Mouse (Mus musculus): ENCODE results near the gene Pax2. TPM values are rescaled to one million over a fixed set of nuclear protein-coding genes. Genes with fewer than 3 reads are reported as not detected.

Gene Pax2
- total and polyA plus RNA-seq, 3 experiments: not detected

DNA sequence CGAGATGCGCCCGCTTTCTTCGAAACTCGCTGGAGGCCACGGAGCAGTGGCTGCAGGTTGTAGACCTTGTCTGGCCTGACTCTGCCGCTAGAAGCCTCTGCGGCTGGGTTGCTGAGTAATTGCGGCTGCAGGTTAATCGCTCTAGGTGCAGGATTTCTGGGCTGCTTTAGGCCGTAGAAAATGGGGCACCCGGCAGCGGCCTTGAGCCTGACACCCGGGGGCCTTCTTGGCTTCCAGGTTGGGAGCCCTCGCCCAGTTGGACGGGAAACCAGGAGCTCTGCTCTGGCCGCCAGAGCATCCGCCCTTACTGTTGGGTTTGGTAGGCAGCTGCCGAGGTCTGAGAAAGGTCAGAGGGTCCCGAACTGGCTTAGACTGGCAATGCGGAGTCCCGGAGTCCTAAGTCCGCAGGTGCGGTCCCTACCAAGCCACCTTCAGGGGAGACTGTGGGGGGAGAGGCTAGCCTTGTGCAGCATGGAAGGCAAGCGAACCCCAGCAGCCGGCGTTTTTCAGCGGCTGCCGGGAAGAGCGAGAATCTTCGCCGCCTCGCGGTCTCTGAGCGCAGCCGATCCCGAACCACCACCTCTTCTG, 3.8 kb downstream of the Pax2 start:
- DNase-seq: no peak
- Histone ChIP-seq H3K4me3 (no peak overlapping the region), H3K9ac (ENCODE audit: low read depth, low read length) (no peak overlapping the region), H3K79me2 (replicated peaks; ENCODE audit: control insufficient read depth, insufficient read depth, low read length) (no peaks in the 10 kb centered on the region), H3K36me3 (ENCODE audit: control insufficient read depth, insufficient read depth, low read length) (no peaks in the 10 kb centered on the region), H3K4me1 (ENCODE audit: control insufficient read depth, insufficient read depth, low read length) (0 out of 2 replicates have a peak, but pooled peaks cover 2% of the 10 kb centered on the region), H3K27me3 (ENCODE audit: control insufficient read depth, insufficient read depth, low read length) (peaks cover 39% of the 10 kb centered on the region), H3K27ac (no peak overlapping the region)
- 3% methylated on average over 37 of the region's 37 CpGs for WGBS
- intact Hi-C loops (cut with DNase I): loop anchor here (10.0 kb wide), 1 partner anchor 475 kb away; the partner anchor contains the start of gene Lbx1
- no peak for TF ChIP-seq POLR2A (IDR thresholded peaks at IDR 0.05; ENCODE audit: insufficient read depth, low read depth, low read length)
- no peak for TF ChIP-seq CTCF (IDR thresholded peaks at IDR 0.05)
- no peak for TF ChIP-seq EP300 (IDR thresholded peaks at IDR 0.05; ENCODE audit: insufficient read depth, low read depth, low read length)

DNA sequence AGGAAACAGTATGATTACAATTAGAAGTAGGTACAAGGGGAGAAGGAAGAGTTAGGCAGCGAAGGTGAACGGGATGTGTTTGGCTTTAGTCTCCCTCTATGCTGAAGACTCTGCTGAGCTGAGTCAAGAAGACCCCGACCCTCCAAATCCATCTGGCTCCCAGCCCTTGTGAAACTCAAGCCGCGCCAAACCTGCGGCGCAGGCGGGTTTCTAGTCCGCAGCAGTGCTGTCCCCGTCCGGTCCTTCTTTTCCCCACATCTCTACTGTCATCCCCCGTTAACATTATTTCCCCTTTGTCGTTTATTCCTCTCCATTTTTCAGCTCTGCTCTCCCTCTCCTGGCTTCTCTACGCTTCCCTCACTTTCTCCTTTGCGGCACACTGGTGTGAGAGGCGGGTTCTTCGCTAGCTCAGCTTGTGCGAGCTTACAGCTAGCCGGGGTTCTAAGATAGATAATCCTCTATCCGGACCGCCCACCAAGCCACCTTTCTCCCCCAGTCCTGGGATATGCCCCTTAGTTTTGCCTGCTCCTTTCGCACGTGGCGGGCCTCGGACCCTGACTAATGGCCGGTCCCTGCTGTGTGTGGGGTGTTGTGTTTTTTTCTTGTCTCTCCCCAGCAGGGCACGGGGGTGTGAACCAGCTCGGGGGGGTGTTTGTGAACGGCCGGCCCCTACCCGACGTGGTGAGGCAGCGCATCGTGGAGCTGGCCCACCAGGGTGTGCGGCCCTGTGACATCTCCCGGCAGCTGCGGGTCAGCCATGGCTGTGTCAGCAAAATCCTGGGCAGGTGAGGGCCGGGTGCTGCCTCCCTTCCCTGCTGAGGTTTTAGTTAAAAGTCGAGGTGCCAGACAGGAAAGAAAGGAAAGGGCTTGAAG, 4.7 kb downstream of the Pax2 start:
- Histone ChIP-seq H3K9ac (ENCODE audit: low read depth, low read length) (no peak overlapping the region), H3K27me3 (ENCODE audit: control insufficient read depth, insufficient read depth, low read length) (peaks cover 35% of the 10 kb centered on the region), H3K79me2 (replicated peaks; ENCODE audit: control insufficient read depth, insufficient read depth, low read length) (no peaks in the 10 kb centered on the region), H3K27ac (no peak overlapping the region), H3K4me1 (ENCODE audit: control insufficient read depth, insufficient read depth, low read length) (0 out of 2 replicates have a peak, but pooled peaks cover 2% of the 10 kb centered on the region), H3K4me3 (no peak overlapping the region), H3K36me3 (ENCODE audit: control insufficient read depth, insufficient read depth, low read length) (no peaks in the 10 kb centered on the region)
- no peak for DNase-seq
- intact Hi-C loops (cut with DNase I): no loop called here
- no peak for TF ChIP-seq EP300 (IDR thresholded peaks at IDR 0.05; ENCODE audit: insufficient read depth, low read depth, low read length)
- TF ChIP-seq POLR2A (IDR thresholded peaks at IDR 0.05; ENCODE audit: insufficient read depth, low read depth, low read length): no peak
- TF ChIP-seq CTCF (IDR thresholded peaks at IDR 0.05): no peak
- 4% methylated on average over 39 of the region's 39 CpGs for WGBS

DNA sequence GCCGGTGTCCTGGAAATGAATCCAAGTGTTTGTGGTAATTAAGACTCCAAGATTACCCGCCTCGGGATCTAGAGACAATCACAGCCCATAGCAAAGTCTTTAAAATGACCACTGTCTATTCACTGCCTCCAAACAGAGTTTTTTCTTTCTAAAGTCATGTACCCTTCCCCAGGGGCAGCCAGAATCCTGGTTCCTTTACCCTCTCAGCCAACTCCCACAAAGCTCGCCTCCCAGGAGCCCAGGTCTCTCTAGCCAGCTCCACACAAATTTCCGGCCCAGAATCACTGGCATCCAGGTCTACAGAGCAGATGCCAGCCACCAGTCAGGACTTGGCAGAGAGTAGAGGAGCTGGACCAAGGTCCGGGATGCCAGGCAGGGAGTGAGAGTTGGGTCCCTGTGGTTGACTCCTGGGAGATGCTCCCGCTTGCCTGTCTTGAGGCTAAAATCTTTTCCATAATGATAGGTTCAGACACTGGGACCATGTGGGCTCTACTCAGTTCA, 6.3 kb downstream of the Pax2 start:
- Histone ChIP-seq H3K4me3 (no peak overlapping the region), H3K27me3 (ENCODE audit: control insufficient read depth, insufficient read depth, low read length) (peaks cover 22% of the 10 kb centered on the region), H3K36me3 (ENCODE audit: control insufficient read depth, insufficient read depth, low read length) (no peaks in the 10 kb centered on the region), H3K9ac (ENCODE audit: low read depth, low read length) (no peak overlapping the region), H3K27ac (no peak overlapping the region), H3K79me2 (replicated peaks; ENCODE audit: control insufficient read depth, insufficient read depth, low read length) (no peaks in the 10 kb centered on the region), H3K4me1 (ENCODE audit: control insufficient read depth, insufficient read depth, low read length) (no peaks in the 10 kb centered on the region)
- TF ChIP-seq POLR2A (IDR thresholded peaks at IDR 0.05; ENCODE audit: insufficient read depth, low read depth, low read length) (no peak), CTCF (IDR thresholded peaks at IDR 0.05) (no peak), EP300 (IDR thresholded peaks at IDR 0.05; ENCODE audit: insufficient read depth, low read depth, low read length) (no peak)
- WGBS: 28% methylated on average over 7 of the region's 7 CpGs
- intact Hi-C loops (cut with DNase I): no loop called here
- DNase-seq: no peak

DNA sequence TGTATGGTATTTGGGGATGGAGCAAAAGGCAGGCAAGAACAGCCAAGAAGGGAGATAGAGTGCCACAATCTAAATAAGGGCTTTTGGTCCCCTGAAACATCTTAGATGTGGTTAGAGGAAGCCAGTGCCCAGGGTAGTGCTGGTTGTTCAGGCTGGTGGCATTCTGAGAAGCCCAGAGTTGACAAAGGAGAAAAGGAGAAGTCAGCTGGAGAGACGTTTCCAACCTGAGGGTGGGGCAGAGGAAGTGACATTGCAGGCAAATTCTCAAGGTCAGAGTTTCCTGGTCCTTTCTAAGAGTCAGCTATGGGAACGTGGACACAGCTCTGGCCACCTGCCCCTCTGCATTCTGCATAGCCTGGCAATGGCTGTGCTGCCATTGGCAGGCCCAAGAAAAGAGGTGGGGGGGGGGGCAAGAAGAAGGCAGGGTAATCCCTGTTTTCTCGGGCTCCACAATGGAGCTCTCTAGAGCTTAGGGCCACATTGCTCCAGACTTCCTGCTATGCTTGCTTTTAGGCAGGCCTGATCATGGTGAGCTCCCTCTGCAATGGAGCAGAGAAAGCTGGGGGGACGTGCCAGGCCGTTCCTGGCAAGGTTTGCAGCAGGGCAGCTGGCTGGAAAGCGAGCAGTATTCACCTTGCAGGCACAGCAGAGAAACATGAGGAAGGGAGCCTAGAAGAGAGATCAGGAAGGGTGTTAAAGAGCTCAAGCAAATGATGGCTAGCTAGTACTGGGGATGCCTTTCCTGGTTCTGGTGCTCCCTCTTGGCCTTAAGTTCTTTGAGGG, 14.6 kb downstream of the Pax2 start:
- no peak for DNase-seq
- intact Hi-C loops (cut with DNase I): no loop called here

DNA sequence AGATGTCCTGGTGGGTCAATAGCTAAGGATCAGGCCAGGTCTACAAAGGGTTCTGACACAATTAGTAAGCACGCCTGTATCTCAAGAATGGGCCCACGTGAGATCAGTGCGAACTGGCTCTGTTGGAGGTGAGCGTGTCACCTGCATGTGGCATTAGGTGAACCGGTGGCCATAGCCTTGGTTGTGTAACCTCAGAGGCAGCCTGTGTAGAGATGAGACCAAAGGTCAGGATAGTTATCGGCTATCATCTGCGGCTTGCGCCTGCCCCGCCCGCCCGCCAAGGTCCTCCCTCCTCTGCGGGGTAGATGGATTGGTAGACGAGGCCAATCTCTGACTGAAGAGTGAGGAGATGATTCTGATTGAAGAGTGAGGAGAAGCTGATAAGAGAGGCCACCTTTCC, 15.7 kb downstream of the Pax2 start:
- H3K9ac ChIP-seq (ENCODE audit: low read depth, low read length): no peak overlapping the region
- intact Hi-C loops (cut with DNase I): no loop called here
- WGBS: 84% methylated on average over 13 of the region's 13 CpGs
- no peak overlapping the region for H3K4me3 ChIP-seq
- no peak for DNase-seq
- no peak for TF ChIP-seq EP300 (IDR thresholded peaks at IDR 0.05; ENCODE audit: insufficient read depth, low read depth, low read length)
- TF ChIP-seq POLR2A (IDR thresholded peaks at IDR 0.05; ENCODE audit: insufficient read depth, low read depth, low read length): no peak
- no peak for TF ChIP-seq CTCF (IDR thresholded peaks at IDR 0.05)
- H3K79me2 ChIP-seq (replicated peaks; ENCODE audit: control insufficient read depth, insufficient read depth, low read length): no peaks in the 10 kb centered on the region
- 0 out of 2 replicates have a peak, but pooled peaks cover 1% of the 10 kb centered on the region for H3K27me3 ChIP-seq (ENCODE audit: control insufficient read depth, insufficient read depth, low read length)
- no peaks in the 10 kb centered on the region for H3K4me1 ChIP-seq (ENCODE audit: control insufficient read depth, insufficient read depth, low read length)
- H3K27ac ChIP-seq: no peak overlapping the region
- no peaks in the 10 kb centered on the region for H3K36me3 ChIP-seq (ENCODE audit: control insufficient read depth, insufficient read depth, low read length)

More for the DNA sequence above, 14.6 kb downstream of the Pax2 start:
- Histone ChIP-seq H3K4me1 (ENCODE audit: control insufficient read depth, insufficient read depth, low read length) (no peaks in the 10 kb centered on the region), H3K79me2 (replicated peaks; ENCODE audit: control insufficient read depth, insufficient read depth, low read length) (no peaks in the 10 kb centered on the region), H3K27ac (no peak overlapping the region), H3K4me3 (no peak overlapping the region), H3K9ac (ENCODE audit: low read depth, low read length) (no peak overlapping the region), H3K36me3 (ENCODE audit: control insufficient read depth, insufficient read depth, low read length) (no peaks in the 10 kb centered on the region), H3K27me3 (ENCODE audit: control insufficient read depth, insufficient read depth, low read length) (0 out of 2 replicates have a peak, but pooled peaks cover 1% of the 10 kb centered on the region)
- 46% methylated on average over 6 of the region's 6 CpGs for WGBS
- TF ChIP-seq EP300 (IDR thresholded peaks at IDR 0.05; ENCODE audit: insufficient read depth, low read depth, low read length): no peak
- TF ChIP-seq POLR2A (IDR thresholded peaks at IDR 0.05; ENCODE audit: insufficient read depth, low read depth, low read length): no peak
- TF ChIP-seq CTCF (IDR thresholded peaks at IDR 0.05): no peak

Data from heart, adult 2 months (tissue).